Mouse (Mus musculus): ENCODE measurements around the gene Olig1. TPM values are rescaled to one million over a fixed set of nuclear protein-coding genes. Genes with fewer than 3 reads are reported as not detected.

Gene Olig1
- polyA plus RNA-seq, 1 experiment, result not detected

DNA sequence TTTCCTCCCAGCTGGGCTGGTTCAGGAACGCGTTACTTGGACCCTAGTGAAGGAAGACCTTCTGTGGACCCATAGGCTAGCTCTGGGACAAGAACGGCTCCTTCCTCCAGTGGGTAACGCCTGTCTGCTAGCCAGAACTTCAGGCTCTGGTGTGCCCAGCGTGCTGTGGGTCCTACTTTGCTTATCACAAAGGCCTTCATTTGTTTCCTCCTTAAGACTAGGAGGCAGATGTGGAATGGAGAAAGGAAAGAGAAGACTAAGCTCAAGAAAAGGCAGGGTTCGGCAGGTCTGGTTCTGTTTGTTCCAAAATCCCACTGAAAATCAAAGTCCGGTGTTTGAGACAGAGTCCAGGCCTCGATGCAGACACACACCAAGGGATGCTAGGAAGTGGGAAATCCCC, 39.9 kb upstream of the Olig1 start:
- Histone ChIP-seq H3ac (ENCODE audit: control insufficient read depth, insufficient read length) (no peak overlapping the region), H3K27me3 (ENCODE audit: control insufficient read depth, insufficient read depth, insufficient read length) (peaks cover 93% of the 10 kb centered on the region), H3K36me3 (ENCODE audit: control insufficient read depth, insufficient read depth) (no peaks in the 10 kb centered on the region), H3K4me2 (ENCODE audit: low read depth) (no peak overlapping the region), H3K79me2 (ENCODE audit: control insufficient read depth, insufficient read depth) (no peaks in the 10 kb centered on the region), H3K4me3 (no peak overlapping the region)
- no peak for TF ChIP-seq MYOD1 (IDR thresholded peaks at IDR 0.05; ENCODE audit: control insufficient read depth in 1 of 3, insufficient read length in 2 of 3, low read depth in 2 of 3)
- TF ChIP-seq REST (IDR thresholded peaks at IDR 0.05; ENCODE audit: insufficient read depth, insufficient read length), result no peak
- no peak for TF ChIP-seq POLR2A (IDR thresholded peaks at IDR 0.05; ENCODE audit: insufficient read length, low read depth)
- TF ChIP-seq E2F4 (IDR thresholded peaks at IDR 0.05; ENCODE audit: insufficient read depth), result no peak
- TF ChIP-seq CEBPB (IDR thresholded peaks at IDR 0.05; ENCODE audit: insufficient read depth, poor library complexity, severe bottlenecking), result no peak
- TF ChIP-seq MYOG (IDR thresholded peaks at IDR 0.05; ENCODE audit: control insufficient read depth in 1 of 3, insufficient read depth in 1 of 3, insufficient read length in 2 of 3, low read depth in 2 of 3), result no peak
- no peak for TF ChIP-seq POLR2AphosphoS2 (IDR thresholded peaks at IDR 0.05; ENCODE audit: insufficient read length, low read depth)
- TF ChIP-seq MAX (IDR thresholded peaks at IDR 0.05; ENCODE audit: low read depth), result no peak
- TF ChIP-seq TCF12 (IDR thresholded peaks at IDR 0.05; ENCODE audit: insufficient read depth, poor library complexity, severe bottlenecking), result no peak

- no peak overlapping the region for H3ac ChIP-seq (ENCODE audit: control insufficient read depth, insufficient read length)
- H3K4me3 ChIP-seq, result no peak overlapping the region
- no peaks in the 10 kb centered on the region for H3K79me2 ChIP-seq (ENCODE audit: control insufficient read depth, insufficient read depth)
- no peak overlapping the region for H3K4me2 ChIP-seq (ENCODE audit: low read depth)
- no peaks in the 10 kb centered on the region for H3K36me3 ChIP-seq (ENCODE audit: control insufficient read depth, insufficient read depth)
- no peak for TF ChIP-seq TCF3 (IDR thresholded peaks at IDR 0.05; ENCODE audit: insufficient read length, low read depth)
- TF ChIP-seq MAX (IDR thresholded peaks at IDR 0.05; ENCODE audit: low read depth), result no peak
- TF ChIP-seq TCF12 (IDR thresholded peaks at IDR 0.05; ENCODE audit: insufficient read depth, poor library complexity, severe bottlenecking), result no peak
- TF ChIP-seq POLR2AphosphoS2 (IDR thresholded peaks at IDR 0.05; ENCODE audit: insufficient read length, low read depth), result no peak
- TF ChIP-seq CEBPB (IDR thresholded peaks at IDR 0.05; ENCODE audit: insufficient read depth, poor library complexity, severe bottlenecking), result no peak
- no peak for TF ChIP-seq E2F4 (IDR thresholded peaks at IDR 0.05; ENCODE audit: insufficient read depth)
- TF ChIP-seq REST (IDR thresholded peaks at IDR 0.05; ENCODE audit: insufficient read depth, insufficient read length), result no peak
- TF ChIP-seq MYOG (IDR thresholded peaks at IDR 0.05; ENCODE audit: control insufficient read depth in 1 of 3, insufficient read depth in 1 of 3, insufficient read length in 2 of 3, low read depth in 2 of 3), result no peak
- no peak for TF ChIP-seq USF1 (IDR thresholded peaks at IDR 0.05; ENCODE audit: low read depth)
- peaks cover 86% of the 10 kb centered on the region for H3K27me3 ChIP-seq (ENCODE audit: control insufficient read depth, insufficient read depth, insufficient read length)
Measured at GRCm38 (mm10) chr16:91231781-91232469, 37.6 kb upstream of the Olig1 start.

DNA sequence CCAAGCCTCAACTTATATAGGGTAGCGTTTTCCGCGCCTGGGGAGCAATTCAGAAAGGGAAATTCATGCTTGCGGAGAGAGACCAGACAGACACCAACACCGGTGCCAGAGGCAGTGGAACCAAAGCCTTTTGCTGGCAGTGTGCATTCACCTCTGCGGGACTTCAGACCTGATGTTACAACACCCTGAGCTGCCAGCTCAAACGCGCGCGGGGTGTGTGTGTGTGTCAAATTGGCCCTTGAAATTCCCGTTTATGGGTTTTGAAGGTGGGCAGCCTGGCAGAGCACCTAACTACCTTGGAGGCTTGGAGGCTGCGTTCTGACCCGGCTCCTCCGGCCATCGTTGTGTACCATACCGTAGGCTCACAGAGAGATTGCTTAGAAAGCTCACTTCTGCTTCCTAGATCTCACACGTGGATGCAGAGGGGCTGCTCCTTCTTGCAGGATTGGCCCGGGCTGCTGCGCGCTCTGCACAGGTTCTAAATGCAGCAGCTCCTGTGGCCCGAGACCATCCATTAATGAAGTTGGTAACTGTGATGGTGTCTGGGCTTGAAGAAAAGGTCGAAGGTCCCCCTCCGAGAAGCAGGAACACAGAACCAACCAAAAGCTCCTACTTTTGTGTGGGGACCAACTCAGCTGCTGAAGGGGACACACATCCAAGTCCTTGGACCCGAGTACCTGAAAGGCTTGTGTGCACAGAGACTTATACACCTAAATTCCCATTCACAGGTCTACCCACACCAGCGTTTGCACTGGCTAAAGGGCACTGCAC, 36.9 kb upstream of the Olig1 start:
- no peaks in the 10 kb centered on the region for H3K79me2 ChIP-seq (ENCODE audit: control insufficient read depth, insufficient read depth)
- H3K27me3 ChIP-seq (ENCODE audit: control insufficient read depth, insufficient read depth, insufficient read length), result peaks cover 85% of the 10 kb centered on the region
- no peak overlapping the region for H3K4me3 ChIP-seq
- H3K36me3 ChIP-seq (ENCODE audit: control insufficient read depth, insufficient read depth), result no peaks in the 10 kb centered on the region
- TF ChIP-seq SRF (IDR thresholded peaks at IDR 0.05; ENCODE audit: control insufficient read depth, insufficient read length, low read depth), result no peak
- no peak for TF ChIP-seq REST (IDR thresholded peaks at IDR 0.05; ENCODE audit: insufficient read depth, insufficient read length)
- TF ChIP-seq USF1 (IDR thresholded peaks at IDR 0.05; ENCODE audit: low read depth), result no peak
- TF ChIP-seq TCF3 (IDR thresholded peaks at IDR 0.05; ENCODE audit: insufficient read length, low read depth), result no peak
- TF ChIP-seq POLR2A (IDR thresholded peaks at IDR 0.05; ENCODE audit: insufficient read length, low read depth), result no peak
- no peak for TF ChIP-seq TCF12 (IDR thresholded peaks at IDR 0.05; ENCODE audit: insufficient read depth, poor library complexity, severe bottlenecking)
- no peak for TF ChIP-seq E2F4 (IDR thresholded peaks at IDR 0.05; ENCODE audit: insufficient read depth)
- no peak for TF ChIP-seq POLR2AphosphoS2 (IDR thresholded peaks at IDR 0.05; ENCODE audit: insufficient read length, low read depth)
- no peak for TF ChIP-seq MYOD1 (IDR thresholded peaks at IDR 0.05; ENCODE audit: control insufficient read depth in 1 of 3, insufficient read length in 2 of 3, low read depth in 2 of 3)
- TF ChIP-seq CEBPB (IDR thresholded peaks at IDR 0.05; ENCODE audit: insufficient read depth, poor library complexity, severe bottlenecking), result no peak
- TF ChIP-seq MYOG (IDR thresholded peaks at IDR 0.05; ENCODE audit: control insufficient read depth in 1 of 3, insufficient read depth in 1 of 3, insufficient read length in 2 of 3, low read depth in 2 of 3), result no peak
- no peak for TF ChIP-seq MAX (IDR thresholded peaks at IDR 0.05; ENCODE audit: low read depth)
- no peak overlapping the region for H3K4me2 ChIP-seq (ENCODE audit: low read depth)
- no peak overlapping the region for H3ac ChIP-seq (ENCODE audit: control insufficient read depth, insufficient read length)

- no peak overlapping the region for H3K4me3 ChIP-seq
- H3K36me3 ChIP-seq (ENCODE audit: control insufficient read depth, insufficient read depth), result no peaks in the 10 kb centered on the region
- TF ChIP-seq REST (IDR thresholded peaks at IDR 0.05; ENCODE audit: insufficient read depth, insufficient read length) (no peak), MYOD1 (IDR thresholded peaks at IDR 0.05; ENCODE audit: control insufficient read depth in 1 of 3, insufficient read length in 2 of 3, low read depth in 2 of 3) (no peak), USF1 (IDR thresholded peaks at IDR 0.05; ENCODE audit: low read depth) (no peak), SRF (IDR thresholded peaks at IDR 0.05; ENCODE audit: control insufficient read depth, insufficient read length, low read depth) (no peak)
- no peak overlapping the region for H3ac ChIP-seq (ENCODE audit: control insufficient read depth, insufficient read length)
- no peaks in the 10 kb centered on the region for H3K79me2 ChIP-seq (ENCODE audit: control insufficient read depth, insufficient read depth)
- peaks cover 82% of the 10 kb centered on the region for H3K27me3 ChIP-seq (ENCODE audit: control insufficient read depth, insufficient read depth, insufficient read length)
- no peak overlapping the region for H3K4me2 ChIP-seq (ENCODE audit: low read depth)
Measured at GRCm38 (mm10) chr16:91233241-91233944, 36.2 kb upstream of the Olig1 start.

All from myocyte (in vitro differentiated cells).